Mouse (Mus musculus) embryonic fibroblast, embryonic 13.5 days (primary cell): ENCODE results near the gene Nadk2.

Experiments used
- CTCF ChIP-seq: IDR thresholded peaks from 2 replicates; pipeline ENCODE4 v1.5.1; 2011; ENCODE audit warnings: mild to moderate bottlenecking, control low read depth, low read length, moderate library complexity, borderline replicate concordance; ENCODE audit not compliant: insufficient read depth
- POLR2A ChIP-seq: IDR thresholded peaks from 2 replicates; pipeline ENCODE4 v1.6.1; 2011; ENCODE audit warnings: low read depth, mild to moderate bottlenecking, control low read depth, low read length, moderate library complexity

GRCm38 (mm10) chr15:9111648-9112047, 40.6 kb downstream of the Nadk2 start:
- TF ChIP-seq CTCF (no peak), POLR2A (no peak)
